ENCODE assay signal across 21 mouse cellular contexts in genomic region chr9:45938088-45938487, GRCm38 (mm10). TPM values are rescaled to one million over a fixed set of nuclear protein-coding genes. Genes with fewer than 3 reads are reported as not detected.
A peak's percentile ranks its signal among the peaks of the same experiment; 100 is the strongest.
DNase-seq lines count a peak whose midpoint lies in the region; ATAC-seq and TF ChIP-seq lines count a peak whose summit lies in the region.
"Had no signal": no experiment of that assay in that cellular context is flagged by ENCODE, and none has a peak within 500 bp of the region (broad histone marks: within the 10 kb centered on the region; RNA-seq: fewer than 3 reads in every experiment).

No protein-coding gene starts in this region.

- H3K79me2 ChIP-seq in heart, adult 2 months (replicated peaks; ENCODE audit: control insufficient read depth, insufficient read depth, low read length) = no peaks in the 10 kb centered on the region

- no peak for TF ChIP-seq POLR2A in heart, adult 2 months (IDR thresholded peaks at IDR 0.05; ENCODE audit: insufficient read depth, low read depth, low read length)

- H3K36me3 ChIP-seq in heart, adult 2 months (ENCODE audit: control insufficient read depth, insufficient read depth, low read length) = no peaks in the 10 kb centered on the region
- H3K36me3 ChIP-seq in heart, embryonic 10.5 days = peaks cover 52% of the 10 kb centered on the region
- H3K36me3 ChIP-seq in liver, postnatal 0 days (replicated peaks; ENCODE audit: insufficient read depth, low read length) = peaks cover 32% of the 10 kb centered on the region
- H3K36me3 ChIP-seq in liver, embryonic 12.5 days = peaks cover 49% of the 10 kb centered on the region
- H3K36me3 ChIP-seq in intestine, embryonic 16.5 days (ENCODE audit: control insufficient read depth, insufficient read depth, low read length) = peaks cover 27% of the 10 kb centered on the region

- H3K27ac ChIP-seq in heart, adult 2 months = peak overlapping the region; percentile 33
- H3K27ac ChIP-seq in heart, embryonic 10.5 days = no peak overlapping the region
- H3K27ac ChIP-seq in liver, postnatal 0 days (ENCODE audit: low read depth) = peak overlapping the region; percentile 26; the same call in 1 of the 2 replicates
- H3K27ac ChIP-seq in liver, embryonic 12.5 days = no peak overlapping the region
- H3K27ac ChIP-seq in intestine, embryonic 16.5 days (ENCODE audit: low read length) = no peak overlapping the region
- H3K27ac ChIP-seq: heart, embryonic 15.5 days; hindbrain, embryonic 15.5 days; lung, embryonic 15.5 days; neural tube, embryonic 15.5 days had no signal

- H3K27me3 ChIP-seq in heart, adult 2 months (ENCODE audit: control insufficient read depth, insufficient read depth, low read length) = no peaks in the 10 kb centered on the region
- no peaks in the 10 kb centered on the region for H3K27me3 ChIP-seq in heart, embryonic 10.5 days (ENCODE audit: insufficient read depth, poor library complexity, severe bottlenecking)
- H3K27me3 ChIP-seq in liver, postnatal 0 days (ENCODE audit: insufficient read depth, low read length) = no peaks in the 10 kb centered on the region
- peaks cover 23% of the 10 kb centered on the region for H3K27me3 ChIP-seq in liver, embryonic 12.5 days (replicated peaks)
- no peaks in the 10 kb centered on the region for H3K27me3 ChIP-seq in intestine, embryonic 16.5 days (replicated peaks; ENCODE audit: control insufficient read depth, insufficient read depth, low read length)
- H3K27me3 ChIP-seq: heart, embryonic 15.5 days; hindbrain, embryonic 15.5 days; lung, embryonic 15.5 days had no signal

- intact Hi-C loops in heart, adult 2 months (cut with DNase I) = no loop called here
- intact Hi-C loops in heart, postnatal 14 days (cut with DNase I) = no loop called here

- H3K9me3 ChIP-seq in heart, embryonic 10.5 days = no peaks in the 10 kb centered on the region
- no peaks in the 10 kb centered on the region for H3K9me3 ChIP-seq in liver, postnatal 0 days (ENCODE audit: low read length)
- H3K9me3 ChIP-seq in liver, embryonic 12.5 days (replicated peaks) = no peaks in the 10 kb centered on the region
- H3K9me3 ChIP-seq in intestine, embryonic 16.5 days (ENCODE audit: control insufficient read depth, low read length) = no peaks in the 10 kb centered on the region
- H3K9me3 ChIP-seq: G1E; heart, embryonic 15.5 days; hindbrain, embryonic 15.5 days; lung, embryonic 15.5 days; neural tube, embryonic 15.5 days had no signal

- TF ChIP-seq CTCF in heart, adult 2 months (IDR thresholded peaks at IDR 0.05) = no peak
- TF ChIP-seq CTCF in liver, postnatal 0 days (IDR thresholded peaks at IDR 0.05; ENCODE audit: low read depth) = no peak

- H3K4me2 ChIP-seq in liver, postnatal 0 days (ENCODE audit: low read depth, low read length) = no peak overlapping the region
- no peak overlapping the region for H3K4me2 ChIP-seq in liver, embryonic 12.5 days
- H3K4me2 ChIP-seq in intestine, embryonic 16.5 days (ENCODE audit: low read depth, low read length) = no peak overlapping the region
- H3K4me2 ChIP-seq: heart, embryonic 15.5 days; hindbrain, embryonic 15.5 days; liver, embryonic 11.5 days; lung, embryonic 15.5 days; neural tube, embryonic 15.5 days had no signal

- no peak overlapping the region for H3K9ac ChIP-seq in heart, adult 2 months (ENCODE audit: low read depth, low read length)
- no peak overlapping the region for H3K9ac ChIP-seq in liver, postnatal 0 days (replicated peaks)
- H3K9ac ChIP-seq in liver, embryonic 12.5 days = no peak overlapping the region
- no peak overlapping the region for H3K9ac ChIP-seq in intestine, embryonic 16.5 days (ENCODE audit: low read depth, low read length)
- H3K9ac ChIP-seq: heart, embryonic 15.5 days; hindbrain, embryonic 15.5 days; lung, embryonic 15.5 days; neural tube, embryonic 15.5 days had no signal

- ATAC-seq in liver, postnatal 0 days = no peak
- no peak for ATAC-seq in liver, embryonic 12.5 days
- no peak for ATAC-seq in intestine, embryonic 16.5 days
- ATAC-seq: CD4-positive, CD25-positive, alpha-beta regulatory T cell, adult 4 months; intestine, postnatal 0 days had no signal

- WGBS in heart, adult 2 months = 65% methylated on average over 8 of the region's 8 CpGs
- WGBS in heart, embryonic 10.5 days = 90% methylated on average over 8 of the region's 8 CpGs
- 77% methylated on average over 8 of the region's 8 CpGs for WGBS in liver, postnatal 0 days (ENCODE audit: insufficient replicate concordance)
- WGBS in liver, embryonic 12.5 days (ENCODE audit: insufficient replicate concordance) = 87% methylated on average over 8 of the region's 8 CpGs
- WGBS in intestine, embryonic 16.5 days = 90% methylated on average over 8 of the region's 8 CpGs

- no peak overlapping the region for H3K4me3 ChIP-seq in heart, adult 2 months
- H3K4me3 ChIP-seq in heart, embryonic 10.5 days = no peak overlapping the region
- H3K4me3 ChIP-seq in liver, postnatal 0 days (ENCODE audit: low read depth, low read length) = no peak overlapping the region
- no peak overlapping the region for H3K4me3 ChIP-seq in liver, embryonic 12.5 days
- no peak overlapping the region for H3K4me3 ChIP-seq in intestine, embryonic 16.5 days (ENCODE audit: low read length)
- H3K4me3 ChIP-seq: heart, embryonic 15.5 days; hindbrain, embryonic 15.5 days; lung, embryonic 15.5 days; myocyte; neural tube, embryonic 15.5 days had no signal

- H3K4me1 ChIP-seq in heart, adult 2 months (ENCODE audit: control insufficient read depth, insufficient read depth, low read length) = no peaks in the 10 kb centered on the region; the same call in none of the 2 replicates
- H3K4me1 ChIP-seq in heart, embryonic 10.5 days = peaks cover 40% of the 10 kb centered on the region
- peaks cover 2% of the 10 kb centered on the region; the same call in 1 of the 2 replicates for H3K4me1 ChIP-seq in liver, postnatal 0 days (ENCODE audit: insufficient read depth)
- peaks cover 34% of the 10 kb centered on the region for H3K4me1 ChIP-seq in liver, embryonic 12.5 days
- H3K4me1 ChIP-seq in intestine, embryonic 16.5 days (ENCODE audit: control insufficient read depth, insufficient read depth, low read length) = peaks cover 10% of the 10 kb centered on the region; the same call in 1 of the 2 replicates

- peak; percentile 88 to 94 for DNase-seq in adrenal gland, adult (ENCODE audit: inconsistent age in 2 of 2, low spot score in 1 of 2)
- DNase-seq in adrenal gland, postnatal 4 days (ENCODE audit: low spot score in 2 of 2) = no peak
- peak; percentile 51 to 63 for DNase-seq in heart, adult 2 months
- no peak for DNase-seq in heart, embryonic 10.5 days (ENCODE audit: low spot score)
- no peak for DNase-seq in liver, postnatal 0 days
- DNase-seq in heart, postnatal 14 days = peak; percentile 40 to 49
- DNase-seq: gastrocnemius, postnatal 25 days; midbrain, embryonic 14.5 days; right cerebral cortex, postnatal 4 days; thymus, postnatal 36 days had no signal

- 0 out of 2 replicates have a peak, but pooled peaks have one; percentile 7 for TF ChIP-seq EP300 in heart, adult 2 months (IDR thresholded peaks at IDR 0.05; ENCODE audit: insufficient read depth, low read depth, low read length)
- no peak for TF ChIP-seq EP300 in liver, postnatal 0 days (IDR thresholded peaks at IDR 0.05; ENCODE audit: low read depth)

RNA-seq across cellular contexts. Expression of gene Tagln, which starts 2.2 kb away (rescaled TPM):
- total RNA-seq in adrenal gland, postnatal 4 days (2021) = 10 to 100 TPM; 44.1 to 44.3 TPM
- 10 to 100 TPM; 84.0 to 93.6 TPM for total RNA-seq in heart, adult 2 months (2021)
- 97.6 and 116 TPM in 2 replicates for polyA plus RNA-seq in heart, adult 2 months (2012; rRNA removed)
- polyA plus RNA-seq in heart, embryonic 10.5 days (2016; fragmentation: Nextera tagmentation; extraction: Ambion mirVana) = 303 and 413 TPM in 2 replicates
- polyA plus RNA-seq in liver, postnatal 0 days (2015; fragmentation: Nextera tagmentation; extraction: Ambion mirVana) = 3.6 and 5.2 TPM in 2 replicates
- 9.2 and 11.0 TPM in 2 replicates for polyA plus RNA-seq in liver, embryonic 12.5 days (2016; fragmentation: Nextera tagmentation; extraction: Ambion mirVana)
- total RNA-seq in heart, postnatal 14 days (2021) = 10 to 100 TPM; 52.9 to 60.8 TPM
- polyA plus RNA-seq in intestine, embryonic 16.5 days (2015; fragmentation: Nextera tagmentation; extraction: Ambion mirVana) = 390 and 404 TPM in 2 replicates

RNA-seq across cellular contexts. Expression of gene Sidt2, which starts 17.0 kb away (rescaled TPM):
- total RNA-seq in adrenal gland, postnatal 4 days (2021) = 100 to 1,000 TPM; 244 TPM
- 10 to 100 TPM; 71.6 to 81.7 TPM for total RNA-seq in heart, adult 2 months (2021)
- polyA plus RNA-seq in heart, adult 2 months (2012; rRNA removed) = 216 and 414 TPM in 2 replicates
- polyA plus RNA-seq in heart, embryonic 10.5 days (2016; fragmentation: Nextera tagmentation; extraction: Ambion mirVana) = 37.0 and 37.2 TPM in 2 replicates
- 23.5 and 23.6 TPM in 2 replicates for polyA plus RNA-seq in liver, postnatal 0 days (2015; fragmentation: Nextera tagmentation; extraction: Ambion mirVana)
- polyA plus RNA-seq in liver, embryonic 12.5 days (2016; fragmentation: Nextera tagmentation; extraction: Ambion mirVana) = 31.5 and 33.3 TPM in 2 replicates
- 10 to 100 TPM; 71.9 to 80.7 TPM for total RNA-seq in heart, postnatal 14 days (2021)
- 33.4 and 37.2 TPM in 2 replicates for polyA plus RNA-seq in intestine, embryonic 16.5 days (2015; fragmentation: Nextera tagmentation; extraction: Ambion mirVana)

RNA-seq across cellular contexts. Expression of gene Rnf214, which starts 31.4 kb away (rescaled TPM):
- total RNA-seq in adrenal gland, postnatal 4 days (2021) = 10 to 100 TPM; 53.9 to 58.1 TPM
- 10 to 100 TPM; 31.8 to 37.1 TPM for total RNA-seq in heart, adult 2 months (2021)
- 12.5 and 21.8 TPM in 2 replicates for polyA plus RNA-seq in heart, adult 2 months (2012; rRNA removed)
- 45.5 and 50.3 TPM in 2 replicates for polyA plus RNA-seq in heart, embryonic 10.5 days (2016; fragmentation: Nextera tagmentation; extraction: Ambion mirVana)
- 13.0 and 15.9 TPM in 2 replicates for polyA plus RNA-seq in liver, postnatal 0 days (2015; fragmentation: Nextera tagmentation; extraction: Ambion mirVana)
- 17.5 and 24.0 TPM in 2 replicates for polyA plus RNA-seq in liver, embryonic 12.5 days (2016; fragmentation: Nextera tagmentation; extraction: Ambion mirVana)
- 10 to 100 TPM; 27.9 to 28.3 TPM for total RNA-seq in heart, postnatal 14 days (2021)
- 35.2 and 36.0 TPM in 2 replicates for polyA plus RNA-seq in intestine, embryonic 16.5 days (2015; fragmentation: Nextera tagmentation; extraction: Ambion mirVana)

RNA-seq across cellular contexts. Expression of gene Pcsk7, which starts 31.8 kb away (rescaled TPM):
- total RNA-seq in adrenal gland, postnatal 4 days (2021) = 10 to 100 TPM; 31.3 to 35.6 TPM
- 10 to 100 TPM; 12.2 to 13.9 TPM for total RNA-seq in heart, adult 2 months (2021)
- polyA plus RNA-seq in heart, adult 2 months (2012; rRNA removed) = 18.4 and 26.8 TPM in 2 replicates
- polyA plus RNA-seq in heart, embryonic 10.5 days (2016; fragmentation: Nextera tagmentation; extraction: Ambion mirVana) = 18.5 and 22.1 TPM in 2 replicates
- polyA plus RNA-seq in liver, postnatal 0 days (2015; fragmentation: Nextera tagmentation; extraction: Ambion mirVana) = 5.8 and 6.8 TPM in 2 replicates
- polyA plus RNA-seq in liver, embryonic 12.5 days (2016; fragmentation: Nextera tagmentation; extraction: Ambion mirVana) = 9.8 and 10.6 TPM in 2 replicates
- 10 to 100 TPM; 23.3 to 24.5 TPM for total RNA-seq in heart, postnatal 14 days (2021)
- polyA plus RNA-seq in intestine, embryonic 16.5 days (2015; fragmentation: Nextera tagmentation; extraction: Ambion mirVana) = 22.2 and 23.8 TPM in 2 replicates

Comparison
In these comparisons a context has a peak if more than half of its experiments do, and no peak if none do; other contexts are left out.
1. DNase-seq: peak in adrenal gland, adult (2 of 2), heart, adult 2 months (2 of 2) and heart, postnatal 14 days (2 of 2); none in adrenal gland, postnatal 4 days (0 of 2), heart, embryonic 10.5 days (single experiment) and liver, postnatal 0 days (single experiment).
2. H3K27ac ChIP-seq: peak in heart, adult 2 months (single experiment) and liver, postnatal 0 days (single experiment); none in heart, embryonic 10.5 days (single experiment), liver, embryonic 12.5 days (single experiment) and intestine, embryonic 16.5 days (single experiment).